Mouse (Mus musculus) myocyte (in vitro differentiated cells): ENCODE results near the gene Ehf.

Source experiments
- E2F4 ChIP-seq: IDR thresholded peaks from one replicate; pipeline ENCODE4 v1.6.1; 2011; ENCODE audit warnings: mild to moderate bottlenecking, control low read depth, moderate library complexity; ENCODE audit not compliant: insufficient read depth
- MAX ChIP-seq: IDR thresholded peaks from one replicate; pipeline ENCODE4 v1.6.1; 2011; ENCODE audit warnings: low read depth, mild to moderate bottlenecking, control low read depth
- MYOD1 ChIP-seq, 3 experiments: IDR thresholded peaks; one replicate each; pipeline ENCODE4 v1.6.1; 2011; ENCODE audit warnings: control low read depth in 2 of 3, low read depth in 2 of 3, mild to moderate bottlenecking in 2 of 3, moderate library complexity in 1 of 3; ENCODE audit not compliant: insufficient read length in 2 of 3, control insufficient read depth in 1 of 3
- MYOG ChIP-seq, 3 experiments: IDR thresholded peaks; one replicate each; pipeline ENCODE4 v1.6.1; 2011; ENCODE audit warnings: control low read depth in 2 of 3, low read depth in 2 of 3, mild to moderate bottlenecking in 2 of 3; ENCODE audit not compliant: insufficient read length in 2 of 3, control insufficient read depth in 1 of 3, insufficient read depth in 1 of 3
- POLR2A ChIP-seq: IDR thresholded peaks from one replicate; pipeline ENCODE4 v1.6.1; 2011; ENCODE audit warnings: low read depth, mild to moderate bottlenecking, control low read depth, moderate library complexity; ENCODE audit not compliant: insufficient read length
- POLR2AphosphoS2 ChIP-seq: IDR thresholded peaks from one replicate; pipeline ENCODE4 v1.6.1; 2011; ENCODE audit warnings: low read depth, control low read depth; ENCODE audit not compliant: insufficient read length
- REST ChIP-seq: IDR thresholded peaks from one replicate; pipeline ENCODE4 v1.6.1; 2011; ENCODE audit warnings: mild to moderate bottlenecking, control low read depth, moderate library complexity; ENCODE audit not compliant: insufficient read depth, insufficient read length
- SRF ChIP-seq: IDR thresholded peaks from one replicate; pipeline ENCODE4 v1.6.1; 2011; ENCODE audit warnings: low read depth; ENCODE audit not compliant: control insufficient read depth, insufficient read length
- TCF12 ChIP-seq: IDR thresholded peaks from one replicate; pipeline ENCODE4 v1.6.1; 2011; ENCODE audit warnings: mild to moderate bottlenecking, control low read depth; ENCODE audit not compliant: poor library complexity, insufficient read depth, severe bottlenecking
- TCF3 ChIP-seq: IDR thresholded peaks from one replicate; pipeline ENCODE4 v1.6.1; 2011; ENCODE audit warnings: low read depth, control low read depth; ENCODE audit not compliant: insufficient read length
- USF1 ChIP-seq: IDR thresholded peaks from one replicate; pipeline ENCODE4 v1.6.1; 2011; ENCODE audit warnings: low read depth, mild to moderate bottlenecking, control low read depth, moderate library complexity

GRCm38 (mm10) chr2:103328731-103329130 is 25.7 kb upstream of the Ehf start:
- TF ChIP-seq POLR2A (no peak), USF1 (no peak), SRF (no peak), MYOD1 (IDR thresholded peaks at IDR 0.05; ENCODE audit: control insufficient read depth in 1 of 3, insufficient read length in 2 of 3, low read depth in 2 of 3) (no peak), MAX (no peak), POLR2AphosphoS2 (no peak), TCF12 (no peak), E2F4 (no peak), MYOG (IDR thresholded peaks at IDR 0.05; ENCODE audit: control insufficient read depth in 1 of 3, insufficient read depth in 1 of 3, insufficient read length in 2 of 3, low read depth in 2 of 3) (no peak), REST (no peak), TCF3 (no peak)
